ENCODE assay signal across 10 mouse cellular contexts in the genomic region with DNA sequence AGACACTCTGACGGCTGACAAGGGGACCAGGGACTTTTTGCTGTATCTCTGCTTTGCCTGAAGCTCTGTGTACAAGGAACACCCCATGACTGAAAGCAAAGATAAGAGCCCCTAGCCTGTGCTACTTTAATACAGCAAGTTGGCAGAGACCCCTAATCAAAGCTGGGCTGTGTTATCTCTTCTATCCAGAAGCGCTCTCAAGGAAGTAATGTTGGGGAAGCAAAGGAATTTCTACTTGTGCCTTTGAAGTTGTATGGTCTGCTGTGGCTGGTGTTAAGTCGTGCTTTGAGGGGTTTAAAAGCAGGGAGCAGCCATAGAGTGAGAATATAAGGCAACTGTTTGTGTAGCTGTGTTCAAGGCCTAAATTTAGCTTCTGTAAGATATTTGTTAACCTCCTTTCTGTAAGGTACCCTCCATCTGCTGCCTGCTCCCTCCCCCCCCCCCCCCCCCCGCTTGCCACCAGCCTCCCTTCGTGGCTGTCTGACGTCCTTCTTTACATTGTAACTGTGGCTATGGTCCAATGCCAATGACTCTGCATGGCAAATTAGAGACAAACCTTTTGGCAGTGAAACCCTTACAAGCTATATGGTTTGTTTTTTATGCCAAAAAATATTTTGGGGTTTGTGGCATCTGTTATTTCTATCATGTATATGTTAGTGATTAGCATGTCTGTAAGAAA.
DNase-seq lines count a peak whose midpoint lies in the region; ATAC-seq and TF ChIP-seq lines count a peak whose summit lies in the region.
"Had no signal": no experiment of that assay in that cellular context is flagged by ENCODE, and none has a peak within 500 bp of the region (broad histone marks: within the 10 kb centered on the region; RNA-seq: fewer than 3 reads in every experiment).

No protein-coding gene starts in this region.

- intact Hi-C loops in left cerebral cortex, adult 2 months (cut with DNase I), result loop anchor here (5.0 kb wide), 1 partner anchor 102 kb away; no protein-coding TSS in a partner anchor

- DNase-seq in left cerebral cortex, adult 2 months (ENCODE audit: extremely low spot score in 1 of 2, low spot score in 2 of 2), result no peak
- DNase-seq in left cerebral cortex, adult 18-20 months (ENCODE audit: low spot score in 2 of 2), result no peak
- DNase-seq in c-Kit-positive CD71-positive TER-119-positive erythroid progenitor cells, embryonic 14.5 days (ENCODE audit: low spot score), result peak; percentile 45
- DNase-seq in midbrain, embryonic 11.5 days (ENCODE audit: low spot score, missing footprints), result no peak
- no peak for DNase-seq in urinary bladder, adult 18-20 months (ENCODE audit: low spot score in 2 of 2)
- no peak for DNase-seq in frontal cortex, postnatal 25 days (ENCODE audit: low spot score in 2 of 2)
- DNase-seq: adrenal gland, postnatal 36 days had no signal

- no peaks in the 10 kb centered on the region for H3K36me3 ChIP-seq in forebrain, embryonic 16.5 days (ENCODE audit: control insufficient read depth, insufficient read depth)
- no peaks in the 10 kb centered on the region for H3K36me3 ChIP-seq in midbrain, embryonic 11.5 days (ENCODE audit: control insufficient read depth, insufficient read depth, low read length)
- no peaks in the 10 kb centered on the region for H3K36me3 ChIP-seq in intestine, embryonic 15.5 days
- H3K36me3 ChIP-seq: limb, embryonic 10.5 days had no signal

- peak overlapping the region; percentile 20 for H3K4me2 ChIP-seq in forebrain, embryonic 16.5 days (ENCODE audit: low read length)
- H3K4me2 ChIP-seq in midbrain, embryonic 11.5 days, result 0 out of 2 replicates have a peak overlapping the region, but pooled peaks have one; percentile 4
- no peak overlapping the region for H3K4me2 ChIP-seq in intestine, embryonic 15.5 days (replicated peaks)

- H3K4me3 ChIP-seq in left cerebral cortex, adult 2 months, result no peak overlapping the region
- no peak overlapping the region for H3K4me3 ChIP-seq in forebrain, embryonic 16.5 days (replicated peaks; ENCODE audit: low read length)
- no peak overlapping the region for H3K4me3 ChIP-seq in midbrain, embryonic 11.5 days (ENCODE audit: low read depth, low read length)
- no peak overlapping the region for H3K4me3 ChIP-seq in intestine, embryonic 15.5 days (replicated peaks)
- H3K4me3 ChIP-seq: limb, embryonic 10.5 days had no signal

- H3K9me3 ChIP-seq in forebrain, embryonic 16.5 days (ENCODE audit: control insufficient read depth, low read length), result peaks cover 4% of the 10 kb centered on the region; the same call in 1 of the 2 replicates
- H3K9me3 ChIP-seq in midbrain, embryonic 11.5 days (ENCODE audit: control insufficient read depth, low read length), result no peaks in the 10 kb centered on the region
- no peaks in the 10 kb centered on the region for H3K9me3 ChIP-seq in intestine, embryonic 15.5 days

- 9% methylated on average over 5 of the region's 6 CpGs for WGBS in forebrain, embryonic 16.5 days
- WGBS in midbrain, embryonic 11.5 days, result 26% methylated on average over 3 of the region's 6 CpGs
- WGBS in intestine, embryonic 15.5 days, result 52% methylated on average over 5 of the region's 6 CpGs

- peaks cover 30% of the 10 kb centered on the region for H3K4me1 ChIP-seq in forebrain, embryonic 16.5 days (replicated peaks; ENCODE audit: control insufficient read depth, insufficient read depth, low read length)
- peaks cover 18% of the 10 kb centered on the region for H3K4me1 ChIP-seq in midbrain, embryonic 11.5 days (ENCODE audit: control insufficient read depth, insufficient read depth, low read length)
- peaks cover 2% of the 10 kb centered on the region; the same call in 1 of the 2 replicates for H3K4me1 ChIP-seq in intestine, embryonic 15.5 days (replicated peaks)

- no peak for TF ChIP-seq CTCF in left cerebral cortex, adult 2 months (IDR thresholded peaks at IDR 0.05)

- H3K9ac ChIP-seq in forebrain, embryonic 16.5 days (replicated peaks; ENCODE audit: low read depth, low read length), result no peak overlapping the region
- H3K9ac ChIP-seq in midbrain, embryonic 11.5 days (ENCODE audit: low read length), result no peak overlapping the region
- H3K9ac ChIP-seq in intestine, embryonic 15.5 days, result no peak overlapping the region

- no peaks in the 10 kb centered on the region for H3K27me3 ChIP-seq in forebrain, embryonic 16.5 days (replicated peaks; ENCODE audit: control insufficient read depth, insufficient read depth, low read length)
- H3K27me3 ChIP-seq in midbrain, embryonic 11.5 days (ENCODE audit: control insufficient read depth, insufficient read depth, low read length), result no peaks in the 10 kb centered on the region
- H3K27me3 ChIP-seq in intestine, embryonic 15.5 days (replicated peaks), result no peaks in the 10 kb centered on the region

- H3K27ac ChIP-seq in left cerebral cortex, adult 2 months, result peak overlapping the region; percentile 40; the same call in 1 of the 2 replicates
- peak overlapping the region; percentile 75 for H3K27ac ChIP-seq in forebrain, embryonic 16.5 days (ENCODE audit: low read length)
- H3K27ac ChIP-seq in midbrain, embryonic 11.5 days (ENCODE audit: low read depth, low read length), result no peak overlapping the region
- no peak overlapping the region for H3K27ac ChIP-seq in intestine, embryonic 15.5 days
- H3K27ac ChIP-seq: limb, embryonic 10.5 days had no signal

- ATAC-seq in forebrain, embryonic 16.5 days, result peak; percentile 59
- ATAC-seq in midbrain, embryonic 11.5 days (ENCODE audit: low FRiP score), result peak; percentile 64
- no peak; the same call in 1 of the 2 replicates for ATAC-seq in intestine, embryonic 15.5 days

Comparison
In these comparisons a context has a peak if more than half of its experiments do, and no peak if none do; other contexts are left out.
1. H3K27ac ChIP-seq: peak in left cerebral cortex, adult 2 months (single experiment) and forebrain, embryonic 16.5 days (single experiment); none in midbrain, embryonic 11.5 days (single experiment) and intestine, embryonic 15.5 days (single experiment).